In genomic region chr5:91368061-91368565, GRCm38 (mm10) we compare ENCODE assay signal across 12 mouse cellular contexts. TPM values are rescaled to one million over a fixed set of nuclear protein-coding genes. Genes with fewer than 3 reads are reported as not detected.
DNase-seq lines count a peak whose midpoint lies in the region.
"Had no signal": no experiment of that assay in that cellular context is flagged by ENCODE, and none has a peak within 500 bp of the region (broad histone marks: within the 10 kb centered on the region; RNA-seq: fewer than 3 reads in every experiment).

No protein-coding gene starts in this region.

- intact Hi-C loops in gastrocnemius, postnatal 14 days (cut with DNase I; ENCODE audit: low total_unique reads), result no loop called here
- intact Hi-C loops in heart, postnatal 36 days (cut with DNase I), result no loop called here

- DNase-seq in cerebellum, postnatal 10 days, result peak; percentile 68 to 73
- no peak for DNase-seq in cerebellum, adult 11-12 months
- peak; percentile 15 for DNase-seq in gastrocnemius, postnatal 14 days
- no peak for DNase-seq in gastrocnemius, adult 8-10 months (ENCODE audit: low spot score in 2 of 2)
- DNase-seq in retina, postnatal 1 day, result peak; percentile 10
- DNase-seq in retina, embryonic 14.5 days (ENCODE audit: low spot score), result no peak
- peak; percentile 35 to 48 for DNase-seq in layer of hippocampus, postnatal 36 days
- DNase-seq in heart, postnatal 36 days, result no peak
- DNase-seq: adrenal gland, postnatal 14 days; heart, postnatal 4 days; liver, postnatal 0 days; lung, postnatal 4 days had no signal

RNA-seq across cellular contexts. Expression of gene Btc, which starts 34.7 kb away (rescaled TPM):
- total RNA-seq in gastrocnemius, postnatal 14 days (2021), result under 1 TPM in 1 of 2 experiments, not detected in 1; 0.14 TPM
- 1 to 10 TPM in 2 of 4 experiments, under 1 TPM in 2; 0.21 to 1.3 (median 0.89) TPM for total RNA-seq in gastrocnemius, adult 8-10 months (2022)
- total RNA-seq in layer of hippocampus, postnatal 36 days (2021), result 1 to 10 TPM in 1 of 2 experiments, under 1 TPM in 1; 0.43 to 1.6 TPM
- 1 to 10 TPM; 1.2 to 2.4 TPM for total RNA-seq in heart, postnatal 36 days (2021)

Comparison
In these comparisons a context has a peak if more than half of its experiments do, and no peak if none do; other contexts are left out.
1. DNase-seq: peak in cerebellum, postnatal 10 days (2 of 2), gastrocnemius, postnatal 14 days (single experiment), retina, postnatal 1 day (single experiment) and layer of hippocampus, postnatal 36 days (2 of 2); none in cerebellum, adult 11-12 months (single experiment), gastrocnemius, adult 8-10 months (0 of 2), retina, embryonic 14.5 days (single experiment) and heart, postnatal 36 days (0 of 2).